ENCODE assay signal across 8 mouse cellular contexts in genomic region chr12:76324679-76325431, GRCm38 (mm10). TPM values are rescaled to one million over a fixed set of nuclear protein-coding genes. Genes with fewer than 3 reads are reported as not detected.
DNase-seq lines count a peak whose midpoint lies in the region; ATAC-seq and TF ChIP-seq lines count a peak whose summit lies in the region.

Gene Akap5 (plus strand): TSS chr12:76324891.

- no peak within 1 kb of the TSS for H3K27ac ChIP-seq in embryonic facial prominence, embryonic 14.5 days (replicated peaks; ENCODE audit: low read depth, low read length)
- no peak within 1 kb of the TSS for H3K27ac ChIP-seq in heart, embryonic 15.5 days
- H3K27ac ChIP-seq in lung, postnatal 0 days (ENCODE audit: low read length): peak within 1 kb of the TSS; percentile 82

- peak within 1 kb of the TSS; percentile 96 for H3K4me2 ChIP-seq in embryonic facial prominence, embryonic 14.5 days (ENCODE audit: low read depth, low read length)
- peak within 1 kb of the TSS; percentile 93 for H3K4me2 ChIP-seq in heart, embryonic 15.5 days
- H3K4me2 ChIP-seq in lung, postnatal 0 days (replicated peaks; ENCODE audit: low read depth, low read length): peak within 1 kb of the TSS; percentile 97

- peak within 1 kb of the TSS; percentile 61 for H3K4me3 ChIP-seq in embryonic facial prominence, embryonic 14.5 days (ENCODE audit: low read depth, low read length)
- H3K4me3 ChIP-seq in heart, embryonic 15.5 days: peak within 1 kb of the TSS; percentile 78
- H3K4me3 ChIP-seq in lung, postnatal 0 days (ENCODE audit: low read depth, low read length): peak within 1 kb of the TSS; percentile 58

- peak within 1 kb of the TSS; percentile 66 for H3K9ac ChIP-seq in embryonic facial prominence, embryonic 14.5 days (ENCODE audit: low read depth, low read length)
- peak within 1 kb of the TSS; percentile 69 for H3K9ac ChIP-seq in heart, embryonic 15.5 days
- H3K9ac ChIP-seq in lung, postnatal 0 days (replicated peaks; ENCODE audit: low read depth): peak within 1 kb of the TSS; percentile 44

- H3K36me3 ChIP-seq in embryonic facial prominence, embryonic 14.5 days (ENCODE audit: control insufficient read depth, insufficient read depth, low read length): peaks cover 16% of the 10 kb centered on the region
- H3K36me3 ChIP-seq in heart, embryonic 15.5 days: no peaks in the 10 kb centered on the region
- no peaks in the 10 kb centered on the region; the same call in 1 of the 2 replicates for H3K36me3 ChIP-seq in lung, postnatal 0 days (ENCODE audit: insufficient read depth, low read length)

- no peaks in the 10 kb centered on the region for H3K4me1 ChIP-seq in embryonic facial prominence, embryonic 14.5 days (ENCODE audit: control insufficient read depth, insufficient read depth, low read length)
- H3K4me1 ChIP-seq in heart, embryonic 15.5 days (replicated peaks): peaks cover 12% of the 10 kb centered on the region
- peaks cover 5% of the 10 kb centered on the region; the same call in 1 of the 2 replicates for H3K4me1 ChIP-seq in lung, postnatal 0 days (ENCODE audit: insufficient read depth, low read depth, low read length)

- TF ChIP-seq CTCF in lung, postnatal 0 days (IDR thresholded peaks at IDR 0.05): no peak

- no peaks in the 10 kb centered on the region for H3K9me3 ChIP-seq in embryonic facial prominence, embryonic 14.5 days (ENCODE audit: control insufficient read depth, low read length)
- no peaks in the 10 kb centered on the region for H3K9me3 ChIP-seq in heart, embryonic 15.5 days (replicated peaks)
- no peaks in the 10 kb centered on the region for H3K9me3 ChIP-seq in lung, postnatal 0 days (ENCODE audit: low read length)

- H3K27me3 ChIP-seq in embryonic facial prominence, embryonic 14.5 days (replicated peaks; ENCODE audit: control insufficient read depth, insufficient read depth, low read length): no peaks in the 10 kb centered on the region
- no peaks in the 10 kb centered on the region for H3K27me3 ChIP-seq in heart, embryonic 15.5 days
- no peaks in the 10 kb centered on the region for H3K27me3 ChIP-seq in lung, postnatal 0 days (replicated peaks; ENCODE audit: insufficient read depth, low read length)

- 2% methylated on average over 38 of the region's 53 CpGs for WGBS in embryonic facial prominence, embryonic 14.5 days
- WGBS in heart, embryonic 15.5 days: 1% methylated on average over 53 of the region's 53 CpGs
- 2% methylated on average over 48 of the region's 53 CpGs for WGBS in lung, postnatal 0 days

- peak; percentile 97 for ATAC-seq in embryonic facial prominence, embryonic 14.5 days (ENCODE audit: low read depth)
- ATAC-seq in heart, embryonic 15.5 days (replicated peaks; ENCODE audit: insufficient number of reproducible peaks, insufficient read depth, low FRiP score, low read depth): peak; percentile 92
- peak; percentile 90 for ATAC-seq in lung, postnatal 0 days

- TF ChIP-seq EP300 in lung, postnatal 0 days (IDR thresholded peaks at IDR 0.05): no peak

- peak; percentile 52 for DNase-seq in CD4-positive, CD25-positive, alpha-beta regulatory T cell, adult 2 months (ENCODE audit: low read depth, low spot score)
- peak; percentile 84 for DNase-seq in adrenal gland, postnatal 10 days
- peak; percentile 72 for DNase-seq in embryonic facial prominence, embryonic 14.5 days (ENCODE audit: low spot score)
- DNase-seq in layer of hippocampus, adult 9-11 months: peak; percentile 62
- DNase-seq in lung, postnatal 0 days (ENCODE audit: low spot score): peak; percentile 56
- peak; percentile 85 for DNase-seq in retina, embryonic 14.5 days (ENCODE audit: low spot score)
- peak; percentile 76 for DNase-seq in thymus, postnatal 4 days

RNA-seq across cellular contexts. Expression of gene Akap5, which starts in this region (rescaled TPM):
- 1 to 10 TPM; 4.6 to 7.0 TPM for total RNA-seq in adrenal gland, postnatal 10 days (2021)
- 1.1 and 1.3 TPM in 2 replicates for polyA plus RNA-seq in embryonic facial prominence, embryonic 14.5 days (2014; fragmentation: Nextera tagmentation; extraction: Ambion mirVana)
- 2.9 and 4.0 TPM in 2 replicates for polyA plus RNA-seq in heart, embryonic 15.5 days (2015; fragmentation: Nextera tagmentation; extraction: Ambion mirVana)
- polyA plus RNA-seq in lung, postnatal 0 days (2015; fragmentation: Nextera tagmentation; extraction: Ambion mirVana): 84.2 and 108 TPM in 2 replicates

Comparison
In these comparisons a context has a peak if more than half of its experiments do, and no peak if none do; other contexts are left out.
1. RNA of gene Akap5 (polyA plus RNA-seq): 84.2 to 108 TPM in lung, postnatal 0 days; 2.9 to 4.0 TPM in heart, embryonic 15.5 days and 1.1 to 1.3 TPM in embryonic facial prominence, embryonic 14.5 days; every median in the first group is over 10 times any median in the second.
2. Peak in every context shown above with its lines, with median percentiles within 50 percentile points of each other: DNase-seq, ATAC-seq, H3K4me2 ChIP-seq, H3K4me3 ChIP-seq and H3K9ac ChIP-seq.